Mouse (Mus musculus) MEL (cell line): ENCODE results near the gene Plxdc2. TPM values are rescaled to one million over a fixed set of nuclear protein-coding genes. Genes with fewer than 3 reads are reported as not detected.

ENCODE experiments used
- DNase-seq: peaks from one replicate; pipeline ENCODE4 v3.0.0; 2011; ENCODE audit warnings: low read depth, low spot score
- H3K27ac ChIP-seq: 2 replicates; pipeline ENCODE4 v1.5.1; 2012; ENCODE audit warnings: low read depth, mild to moderate bottlenecking, control low read depth, low read length, moderate library complexity; ENCODE audit not compliant: control insufficient read depth
- H3K27me3 ChIP-seq, 2 experiments: fragments of 150-350 bp in 1 of 2; sonication (generic) in 1 of 2; 2 replicates each; pipeline ENCODE4 v1.6.1; 2012; ENCODE audit warnings: low read length in 2 of 2, mild to moderate bottlenecking in 2 of 2, improper control_type of control experiment in 1 of 2, moderate library complexity in 1 of 2; ENCODE audit not compliant: insufficient read depth in 2 of 2, control insufficient read depth in 1 of 2
- H3K36me3 ChIP-seq, 2 experiments: 2 replicates each; pipeline ENCODE4 v1.6.1; 2012 to 2014; ENCODE audit warnings: low read length in 2 of 2, improper control_type of control experiment in 1 of 2, inconsistent platforms in 1 of 2, mild to moderate bottlenecking in 1 of 2; ENCODE audit not compliant: insufficient read depth in 2 of 2, control insufficient read depth in 1 of 2
- H3K4me1 ChIP-seq, 2 experiments: fragments of 150-350 bp in 1 of 2; sonication (generic) in 1 of 2; 2 replicates each; pipeline ENCODE4 v1.6.1; 2012; ENCODE audit warnings: low read length in 2 of 2, improper control_type of control experiment in 1 of 2, mild to moderate bottlenecking in 1 of 2; ENCODE audit not compliant: insufficient read depth in 2 of 2, control insufficient read depth in 1 of 2
- H3K4me3 ChIP-seq, 2 experiments: fragments of 150-350 bp in 1 of 2; sonication (generic) in 1 of 2; 2 replicates each; pipeline ENCODE4 v1.5.1; 2012; ENCODE audit warnings: low read depth in 2 of 2, low read length in 2 of 2, mild to moderate bottlenecking in 2 of 2, moderate library complexity in 2 of 2, control low read depth in 1 of 2, improper control_type of control experiment in 1 of 2; ENCODE audit not compliant: control insufficient read depth in 1 of 2, insufficient read depth in 1 of 2
- H3K79me2 ChIP-seq: 2 replicates; pipeline ENCODE4 v1.6.1; 2012; ENCODE audit warnings: mild to moderate bottlenecking, low read length, moderate library complexity; ENCODE audit not compliant: control insufficient read depth, poor library complexity, insufficient read depth
- H3K9ac ChIP-seq: 2 replicates; pipeline ENCODE4 v1.6.1; 2012; ENCODE audit warnings: low read depth, mild to moderate bottlenecking, control low read depth, low read length, moderate library complexity; ENCODE audit not compliant: control insufficient read depth, poor library complexity, severe bottlenecking
- H3K9me3 ChIP-seq: fragments of 150-350 bp; sonication (generic); replicated peaks from 2 replicates; pipeline ENCODE4 v1.6.1; 2012; ENCODE audit warnings: mild to moderate bottlenecking, low read length, improper control_type of control experiment, moderate library complexity; ENCODE audit not compliant: insufficient read depth
- CHD2 ChIP-seq: IDR thresholded peaks from 2 replicates; pipeline ENCODE4 v1.6.1; 2011; ENCODE audit warnings: low read length, improper control_type of control experiment
- CTCF ChIP-seq, 3 experiments: IDR thresholded peaks in 2 of 3; conservative IDR thresholded peaks in 1 of 3; 2 replicates each; pipeline ENCODE4 v1.5.1; 2011 to 2012; ENCODE audit warnings: low read length in 3 of 3, low read depth in 2 of 3, mild to moderate bottlenecking in 2 of 3, improper control_type of control experiment in 1 of 3, inconsistent platforms in 1 of 3, mixed read lengths in 1 of 3, moderate library complexity in 1 of 3; ENCODE audit not compliant: control insufficient read depth in 1 of 3, insufficient read depth in 1 of 3, poor library complexity in 1 of 3, severe bottlenecking in 1 of 3
- EP300 ChIP-seq, 2 experiments: IDR thresholded peaks; 2 replicates each; pipeline ENCODE4 v1.6.1; 2011; ENCODE audit warnings: improper control_type of control experiment in 2 of 2, low read length in 2 of 2, low read depth in 1 of 2, mild to moderate bottlenecking in 1 of 2
- MEF2A ChIP-seq: IDR thresholded peaks from 2 replicates; pipeline ENCODE4 v1.6.1; 2014; ENCODE audit warnings: low read depth, mild to moderate bottlenecking, inconsistent platforms, low read length, improper control_type of control experiment; ENCODE audit not compliant: poor library complexity, insufficient replicate concordance, severe bottlenecking; ENCODE audit errors: extremely low read depth
- MXI1 ChIP-seq: IDR thresholded peaks from 2 replicates; pipeline ENCODE4 v1.6.1; 2011; ENCODE audit warnings: mild to moderate bottlenecking, low read depth, low read length, improper control_type of control experiment
- POLR2A ChIP-seq, 2 experiments: IDR thresholded peaks; 2 replicates each; pipeline ENCODE4 v1.6.1; 2011 to 2012; ENCODE audit warnings: low read length in 2 of 2, mild to moderate bottlenecking in 2 of 2, control low read depth in 1 of 2, improper control_type of control experiment in 1 of 2, low read depth in 1 of 2, moderate library complexity in 1 of 2; ENCODE audit not compliant: control insufficient read depth in 1 of 2, insufficient read depth in 1 of 2, poor library complexity in 1 of 2
- POLR2AphosphoS2 ChIP-seq: IDR thresholded peaks from 2 replicates; pipeline ENCODE4 v1.6.1; 2011; ENCODE audit warnings: low read length, improper control_type of control experiment
- TAL1 ChIP-seq: IDR thresholded peaks from 2 replicates; pipeline ENCODE4 v1.6.1; 2012; ENCODE audit warnings: mild to moderate bottlenecking, inconsistent platforms, low read length, moderate library complexity, mixed read lengths
- UBTF ChIP-seq: IDR thresholded peaks from 2 replicates; pipeline ENCODE4 v1.6.1; 2012; ENCODE audit warnings: low read depth, mild to moderate bottlenecking, inconsistent platforms, low read length, improper control_type of control experiment, moderate library complexity, borderline replicate concordance; ENCODE audit not compliant: insufficient read depth
- USF1 ChIP-seq: IDR thresholded peaks from 2 replicates; pipeline ENCODE4 v1.6.1; 2014; ENCODE audit warnings: low read depth, mild to moderate bottlenecking, inconsistent platforms, low read length, improper control_type of control experiment, moderate library complexity
- ZC3H11A ChIP-seq: IDR thresholded peaks from 2 replicates; pipeline ENCODE4 v1.6.1; 2012; ENCODE audit warnings: low read depth, mild to moderate bottlenecking, inconsistent platforms, low read length, improper control_type of control experiment
- ZMIZ1 ChIP-seq: IDR thresholded peaks from 2 replicates; pipeline ENCODE4 v1.6.1; 2012; ENCODE audit warnings: low read depth, mild to moderate bottlenecking, inconsistent platforms, low read length, improper control_type of control experiment, moderate library complexity
- ZNF384 ChIP-seq: IDR thresholded peaks from 2 replicates; pipeline ENCODE4 v1.6.1; 2012; ENCODE audit warnings: low read depth, mild to moderate bottlenecking, inconsistent platforms, low read length, improper control_type of control experiment
- polyA plus RNA-seq, 2 experiments: library from polyadenylated mRNA; stranded (reverse) in 1 of 2; unstranded in 1 of 2; fragments of >175 nt in 1 of 2; fragments of >200 nt in 1 of 2; gene quantifications; 2 replicates each; pipeline versions ENCODE4 v1.2.1 to v1.2.4; 2012; ENCODE audit warnings: low replicate concordance in 2 of 2, low read depth in 1 of 2; ENCODE audit not compliant: insufficient read length in 2 of 2, insufficient read depth in 1 of 2, missing spikeins in 1 of 2
- total RNA-seq: library from RNA; depleted of rRNA; stranded (reverse); fragments of 300-350 nt; gene quantifications from 2 replicates; pipeline ENCODE4 v1.2.3, GENCODE M21; 2012

Plxdc2 gene
- total and polyA plus RNA-seq, 3 experiments: not detected

DNA sequence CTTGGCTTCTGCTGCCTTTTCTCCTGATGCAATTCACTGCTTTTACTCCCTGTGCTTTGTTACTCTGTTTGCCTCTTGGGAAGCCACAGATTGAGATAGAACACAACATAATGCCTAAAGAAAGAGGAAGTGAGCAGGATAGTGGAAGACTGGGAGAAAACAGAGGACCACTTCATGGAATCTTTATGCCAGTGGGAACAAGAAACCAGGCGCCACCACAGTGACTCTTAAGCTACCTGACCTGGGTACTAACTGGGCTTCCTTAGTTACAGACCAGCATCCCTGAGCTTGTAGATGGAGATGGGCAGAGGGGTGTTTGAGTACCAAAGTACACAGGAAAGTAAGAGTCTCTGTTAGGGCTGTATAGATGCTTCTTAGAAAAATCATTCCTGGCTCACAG lies 167.3 kb downstream of the Plxdc2 start:
- no peaks in the 10 kb centered on the region for H3K27me3 ChIP-seq
- H3K79me2 ChIP-seq: no peaks in the 10 kb centered on the region
- TF ChIP-seq MEF2A (no peak), ZMIZ1 (no peak), POLR2A (IDR thresholded peaks at IDR 0.05; ENCODE audit: control insufficient read depth in 1 of 2, insufficient read depth in 1 of 2, low read depth in 1 of 2, low read length in 2 of 2, poor library complexity in 1 of 2) (no peak), POLR2AphosphoS2 (no peak), ZC3H11A (no peak), ZNF384 (no peak), MXI1 (no peak), CTCF (IDR thresholded peaks at IDR 0.05 in 2 of 3, conservative IDR thresholded peaks at IDR 0.05 in 1 of 3; ENCODE audit: control insufficient read depth in 1 of 3, insufficient read depth in 1 of 3, low read depth in 2 of 3, low read length in 3 of 3, poor library complexity in 1 of 3, severe bottlenecking in 1 of 3) (no peak), UBTF (no peak), TAL1 (no peak)
- H3K36me3 ChIP-seq: no peaks in the 10 kb centered on the region
- no peaks in the 10 kb centered on the region for H3K9me3 ChIP-seq
- no peaks in the 10 kb centered on the region for H3K4me1 ChIP-seq
- no peak for DNase-seq
- H3K4me3 ChIP-seq: no peak overlapping the region
- no peak overlapping the region for H3K9ac ChIP-seq
- H3K27ac ChIP-seq: no peak overlapping the region

DNA sequence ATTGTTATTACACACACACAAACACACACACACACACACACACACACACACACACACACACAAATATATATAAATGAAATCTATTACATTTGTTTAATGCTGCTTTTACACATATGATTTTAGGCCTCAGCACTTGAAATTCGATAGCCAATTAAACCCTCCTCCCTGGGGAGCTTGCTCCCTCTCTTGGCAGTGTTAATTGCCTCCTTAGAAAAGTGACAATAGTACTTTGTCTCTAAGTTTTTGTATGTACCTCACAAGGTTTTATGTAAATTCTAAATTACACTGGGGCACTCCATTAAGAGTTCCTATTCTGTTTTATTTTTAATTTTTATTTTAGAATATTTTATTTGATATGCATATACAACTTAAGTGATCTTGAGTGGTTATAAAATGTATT lies 176.1 kb downstream of the Plxdc2 start:
- no peaks in the 10 kb centered on the region for H3K36me3 ChIP-seq
- TF ChIP-seq USF1 (no peak), POLR2A (IDR thresholded peaks at IDR 0.05; ENCODE audit: control insufficient read depth in 1 of 2, insufficient read depth in 1 of 2, low read depth in 1 of 2, low read length in 2 of 2, poor library complexity in 1 of 2) (no peak), EP300 (IDR thresholded peaks at IDR 0.05; ENCODE audit: low read depth in 1 of 2, low read length in 2 of 2) (no peak), MXI1 (no peak), CHD2 (no peak)

DNA sequence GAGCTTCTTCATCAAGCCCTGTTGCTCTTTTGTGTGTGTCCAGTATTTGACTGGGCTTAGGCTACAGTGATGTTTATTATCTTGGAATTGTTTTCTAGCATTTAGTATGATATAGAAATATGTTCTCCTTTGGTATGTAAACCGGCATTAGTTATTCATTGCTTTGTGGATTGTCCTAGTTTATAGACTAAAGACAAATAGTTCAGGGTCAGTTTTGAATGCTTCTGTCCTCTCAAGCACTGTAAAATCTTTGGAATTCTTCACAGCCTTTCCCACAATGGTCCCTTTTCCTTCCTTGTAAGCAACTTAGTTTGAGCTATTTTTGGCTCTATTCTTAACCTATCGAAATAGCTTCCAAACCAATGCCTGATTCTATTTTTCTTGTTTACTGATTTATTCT lies 178.5 kb downstream of the Plxdc2 start:
- Histone ChIP-seq H3K36me3 (no peaks in the 10 kb centered on the region), H3K27me3 (no peaks in the 10 kb centered on the region), H3K4me1 (no peaks in the 10 kb centered on the region), H3K4me3 (no peak overlapping the region), H3K9ac (no peak overlapping the region), H3K9me3 (no peaks in the 10 kb centered on the region), H3K79me2 (no peaks in the 10 kb centered on the region), H3K27ac (no peak overlapping the region)
- DNase-seq: no peak
- no peak for TF ChIP-seq USF1
- TF ChIP-seq, all 39 proteins: peak for 0

More for the DNA sequence above, 176.1 kb downstream of the Plxdc2 start:
- no peaks in the 10 kb centered on the region for H3K4me1 ChIP-seq
- H3K27me3 ChIP-seq: no peaks in the 10 kb centered on the region
- H3K4me3 ChIP-seq: no peak overlapping the region
- no peaks in the 10 kb centered on the region for H3K9me3 ChIP-seq
- no peak for DNase-seq
- H3K79me2 ChIP-seq: no peaks in the 10 kb centered on the region
- no peak overlapping the region for H3K9ac ChIP-seq
- H3K27ac ChIP-seq: no peak overlapping the region
